Mouse (Mus musculus) CD8-positive naive resting alpha-beta T cell, adult 2 months (primary cell): ENCODE results near the gene Psmd3.
"Not testable (repeated sequence)": the region's sequence is repeated elsewhere in the genome, so short reads cannot be mapped to it uniquely, and the experiment has no call there.

Source experiments
- DNase-seq, 2 experiments: peaks; one replicate each; pipeline ENCODE4 v3.0.0; 2022; ENCODE audit warnings: low read depth in 2 of 2, low spot score in 2 of 2

Gene Psmd3

GRCm38 (mm10) chr11:98681786-98682745 is at the start of gene Psmd3:
Gene Psmd3, plus strand, starts transcription at chr11:98682554.
- peak; percentile 94 to 99 for DNase-seq

- DNase-seq = peak; percentile 25 to 37
Measured at GRCm38 (mm10) chr11:98635312-98635970, 46.9 kb upstream of the Psmd3 start.

DNA sequence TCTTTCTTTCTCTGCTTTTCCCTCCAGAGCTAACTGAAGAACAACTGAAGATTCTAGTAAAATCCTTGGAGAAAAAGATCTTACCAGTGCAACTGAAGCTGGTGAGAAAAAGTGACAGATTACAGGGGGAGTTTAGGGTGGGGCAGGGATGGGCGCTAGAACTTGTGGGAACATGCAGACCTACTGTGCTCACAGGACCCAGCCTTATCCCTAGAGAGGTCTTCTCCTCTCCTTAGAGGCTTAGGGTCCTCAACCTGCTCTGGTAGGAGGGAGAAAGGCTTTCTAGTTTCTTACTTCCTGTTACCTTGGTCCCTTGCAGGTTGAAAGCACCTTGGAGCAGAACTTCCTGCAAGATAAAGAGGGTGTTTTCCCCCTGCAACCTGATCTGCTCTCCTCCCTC is 44.9 kb upstream of the Psmd3 start:
- no peak for DNase-seq

- DNase-seq = no peak
Measured at GRCm38 (mm10) chr11:98640091-98640490, 42.3 kb upstream of the Psmd3 start.

DNA sequence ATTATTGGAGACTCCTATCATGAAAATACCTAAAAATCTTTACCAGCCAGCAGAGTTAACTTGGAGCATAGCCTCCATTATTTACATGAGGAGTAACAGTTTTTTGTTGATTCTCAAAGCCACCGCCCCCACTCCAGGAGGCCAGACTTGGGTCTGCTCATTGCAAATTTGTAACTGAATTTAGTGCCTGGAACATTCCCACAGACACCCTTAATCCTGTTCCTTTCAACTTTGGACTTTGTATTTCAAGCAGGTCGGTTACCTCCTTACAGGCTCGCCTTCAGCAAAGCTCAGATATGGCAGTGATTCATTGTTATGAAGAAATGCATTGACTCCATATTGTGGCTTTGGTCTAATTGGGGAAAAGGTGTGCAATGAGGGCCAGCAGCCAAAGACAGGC is 37.6 kb upstream of the Psmd3 start:
- DNase-seq = no peak

GRCm38 (mm10) chr11:98645946-98646345 is 36.4 kb upstream of the Psmd3 start:
- DNase-seq = no peak

GRCm38 (mm10) chr11:98646459-98646858 is 35.9 kb upstream of the Psmd3 start, which contains the start of gene Gsdma2:
Gene Gsdma2, plus strand, starts transcription at chr11:98646759.
- DNase-seq = no peak

GRCm38 (mm10) chr11:98655076-98655475 is 27.3 kb upstream of the Psmd3 start:
- DNase-seq = peak; percentile 48 to 54

DNA sequence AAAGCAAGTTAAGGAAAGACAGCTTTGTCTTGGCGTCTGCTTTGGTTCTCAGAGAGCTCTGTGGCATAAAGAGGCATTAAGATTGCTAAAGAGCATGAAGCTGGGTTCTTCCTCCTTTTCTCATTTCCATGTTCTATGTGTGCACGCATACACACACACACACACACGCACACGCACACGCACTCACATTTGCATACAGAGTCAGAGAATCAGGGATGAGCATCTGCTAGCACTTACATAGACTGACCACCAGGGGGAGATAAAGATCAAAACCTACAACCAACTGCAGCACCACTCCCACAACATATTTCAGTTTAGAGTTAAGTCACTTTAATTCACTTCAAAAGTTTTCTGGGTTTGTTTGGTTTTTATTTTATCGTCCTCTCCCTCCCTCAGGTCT is 21.8 kb upstream of the Psmd3 start:
- peak; percentile 28 to 62 for DNase-seq

- no peak for DNase-seq
Measured at GRCm38 (mm10) chr11:98664091-98664490, 18.3 kb upstream of the Psmd3 start, which contains the start of gene Gsdma. Gene Gsdma, plus strand, starts transcription at chr11:98664351.

- DNase-seq = no peak
Measured at GRCm38 (mm10) chr11:98668984-98669383, 13.4 kb upstream of the Psmd3 start.

DNA sequence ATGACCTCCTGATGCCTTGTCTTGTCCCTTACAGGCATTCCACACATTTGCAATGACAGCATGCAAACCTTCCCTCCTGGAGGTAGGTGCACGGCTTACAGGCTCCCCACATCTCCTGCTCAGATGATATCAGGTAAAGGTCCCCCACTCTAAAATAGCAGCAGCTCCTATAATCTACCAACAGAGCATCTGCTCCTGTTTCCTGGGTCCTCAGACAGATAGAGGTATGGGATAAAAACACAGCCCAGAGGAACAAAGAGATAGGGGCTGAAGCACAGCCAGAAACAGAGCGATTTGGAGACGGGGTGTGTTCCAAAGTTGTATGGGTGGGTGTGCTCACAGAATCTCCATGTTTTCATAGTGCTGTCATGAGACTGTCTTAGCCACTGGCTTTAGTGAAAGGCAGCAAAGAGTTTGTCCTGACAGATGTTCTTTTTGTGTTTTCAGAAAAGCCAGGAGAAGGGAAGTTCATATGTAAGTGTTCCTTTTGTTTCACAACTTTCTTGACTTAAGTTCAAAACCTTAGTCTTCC is 11.0 kb upstream of the Psmd3 start:
- no peak for DNase-seq

DNA sequence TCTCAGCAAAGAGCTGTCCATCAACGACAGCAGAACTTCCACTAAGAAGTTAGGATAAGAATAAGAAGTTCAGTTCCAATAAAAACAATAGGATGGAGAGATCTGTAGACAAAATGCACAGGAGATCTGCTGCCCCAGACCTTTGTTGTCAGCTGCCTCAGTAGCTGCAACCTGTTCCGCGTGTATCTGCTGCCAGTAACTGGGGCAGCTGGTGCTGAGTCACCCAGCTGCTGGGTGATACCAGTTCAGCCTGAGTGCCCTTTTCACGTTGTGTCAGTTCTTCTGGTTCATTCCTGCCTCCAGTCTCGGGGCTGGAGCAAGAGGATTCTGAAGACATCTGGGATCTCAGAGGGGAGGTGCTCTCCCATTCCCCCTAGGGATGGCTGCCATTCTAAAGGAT is 10.5 kb upstream of the Psmd3 start:
- no peak for DNase-seq

DNA sequence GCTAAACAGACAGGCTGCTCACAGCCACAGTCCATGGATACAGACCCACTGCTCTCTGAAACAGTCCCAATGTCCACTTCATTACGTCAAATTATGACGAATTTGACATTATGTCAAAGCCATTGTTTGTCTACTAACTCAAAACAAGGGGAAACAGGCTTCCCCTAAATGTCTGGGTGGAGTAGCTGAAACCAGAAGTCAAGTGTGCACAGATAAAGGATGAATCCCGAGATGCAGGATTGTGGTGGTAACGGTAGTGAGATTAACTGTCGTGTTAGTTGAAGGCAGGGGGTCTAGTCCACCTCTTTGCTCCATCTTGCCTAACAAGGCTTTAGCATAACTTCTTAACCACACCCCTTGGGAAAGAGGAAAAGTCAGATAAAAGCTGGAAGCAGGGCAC is 9.9 kb upstream of the Psmd3 start:
- DNase-seq = no peak

DNA sequence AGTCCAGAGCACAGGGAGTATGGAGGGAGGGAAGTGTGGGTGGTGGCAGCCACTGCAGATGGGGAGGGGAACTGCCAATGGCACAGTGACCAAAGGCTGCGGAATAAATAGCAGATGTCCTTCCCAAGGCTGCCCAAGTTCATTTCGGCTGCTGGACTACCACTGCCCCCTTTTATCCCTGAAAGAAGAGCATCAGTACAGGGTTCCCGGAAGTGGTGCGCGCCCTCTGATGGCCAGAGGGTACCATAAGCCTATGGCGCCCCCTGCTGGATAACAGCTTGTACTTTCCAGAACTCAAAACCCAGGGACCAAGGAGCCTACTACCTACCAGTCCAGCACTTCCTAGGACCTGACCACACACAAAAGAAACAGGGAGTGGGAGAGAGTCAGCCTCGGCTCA is 9.2 kb upstream of the Psmd3 start:
- DNase-seq = peak; percentile 55 to 70

DNA sequence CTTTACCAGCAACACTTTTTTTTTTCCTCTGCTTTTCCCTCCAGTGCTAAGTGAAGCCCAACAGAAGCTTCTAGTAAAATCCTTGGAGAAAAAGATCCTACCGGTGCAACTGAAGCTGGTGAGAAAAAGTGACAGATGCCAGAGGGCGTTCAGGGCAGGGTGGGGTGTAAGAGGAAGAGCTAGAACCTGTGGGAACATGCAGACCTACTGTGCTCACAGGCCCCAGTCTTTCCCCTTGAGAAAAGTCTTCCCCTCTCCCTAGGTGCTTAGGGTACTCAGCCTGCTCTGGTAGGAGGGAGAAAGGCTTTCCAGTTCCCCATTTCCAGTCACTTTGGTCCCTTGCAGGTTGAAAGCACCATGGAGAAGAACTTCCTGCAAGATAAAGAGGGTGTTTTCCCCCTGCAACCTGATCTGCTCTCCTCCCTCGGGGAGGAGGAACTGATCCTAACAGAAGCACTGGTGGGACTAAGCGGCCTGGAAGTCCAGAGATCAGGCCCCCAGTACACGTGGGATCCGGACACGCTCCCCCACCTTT is 6.5 kb upstream of the Psmd3 start:
- DNase-seq = no peak

GRCm38 (mm10) chr11:98680023-98680422 is 2.3 kb upstream of the Psmd3 start:
- DNase-seq = no peak

GRCm38 (mm10) chr11:98680595-98680994 is 1.8 kb upstream of the Psmd3 start:
- not testable (repeated sequence) for DNase-seq

DNA sequence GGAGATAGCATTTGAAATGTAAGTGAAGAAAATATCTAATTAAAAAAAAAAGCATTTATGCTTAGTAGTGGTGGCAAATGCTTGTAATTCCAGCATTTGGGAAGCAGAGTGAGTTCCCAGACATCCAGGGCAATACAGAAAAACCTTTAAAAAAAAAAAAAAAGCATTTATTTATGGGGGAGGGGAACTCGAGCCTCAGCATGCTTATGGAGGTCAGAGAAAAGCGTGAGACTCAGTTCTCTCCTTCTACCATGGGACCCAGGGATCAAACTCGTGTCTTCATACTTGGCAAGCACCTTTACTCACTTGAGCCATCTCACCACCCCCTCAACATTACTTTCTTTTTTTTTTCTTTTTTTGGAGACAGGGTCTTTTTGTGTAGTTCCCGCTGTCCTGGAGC is 1.2 kb upstream of the Psmd3 start:
- DNase-seq = no peak

- no peak for DNase-seq
Measured at GRCm38 (mm10) chr11:98682811-98683210, 457 bp downstream of the Psmd3 start.

GRCm38 (mm10) chr11:98685642-98686041 is 3.3 kb downstream of the Psmd3 start:
- no peak for DNase-seq

DNA sequence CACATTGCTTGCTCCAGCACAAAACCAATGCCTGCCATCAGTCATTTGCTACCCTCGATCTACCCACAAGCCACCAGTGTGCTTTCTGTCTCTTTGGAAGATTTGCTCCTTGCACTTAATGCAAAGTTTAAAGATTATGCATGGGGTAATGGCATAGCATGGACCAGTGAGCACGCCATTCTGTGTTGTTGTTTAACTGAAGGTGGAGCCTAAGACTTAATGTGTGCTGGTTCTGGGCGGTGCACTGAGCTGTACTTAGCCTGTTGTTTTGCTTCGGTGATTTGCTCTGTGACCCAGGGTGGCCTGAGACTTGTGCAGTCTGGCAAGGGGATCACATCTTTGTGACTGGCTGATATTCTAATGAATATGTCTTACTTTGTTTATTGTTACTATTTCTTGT is 4.6 kb downstream of the Psmd3 start:
- no peak for DNase-seq
